Mouse (Mus musculus) intestine, embryonic 16.5 days (tissue): ENCODE measurements around the gene Ccdc62. TPM values are rescaled to one million over a fixed set of nuclear protein-coding genes. Genes with fewer than 3 reads are reported as not detected.

Experiments
- ATAC-seq: fragments of 200-750 bp; cut with Nextera tagmentation; 2 replicates; pipeline ENCODE4 v1.8.0; 2017; ENCODE audit warnings: moderate TSS enrichment, moderate library complexity
- H3K27ac ChIP-seq: fragments of 300-500 bp; sonication (generic); 2 replicates; pipeline ENCODE4 v1.5.1; 2014; ENCODE audit warnings: mild to moderate bottlenecking, low read length
- H3K27me3 ChIP-seq: fragments of 300-500 bp; sonication (generic); replicated peaks from 2 replicates; pipeline ENCODE4 v1.6.1; 2014; ENCODE audit warnings: low read length, control low read depth, mixed read lengths; ENCODE audit not compliant: control insufficient read depth, insufficient read depth
- H3K36me3 ChIP-seq: fragments of 300-500 bp; sonication (generic); 2 replicates; pipeline ENCODE4 v1.6.1; 2014; ENCODE audit warnings: low read length, control low read depth; ENCODE audit not compliant: control insufficient read depth, insufficient read depth
- H3K4me1 ChIP-seq: fragments of 300-500 bp; sonication (generic); 2 replicates; pipeline ENCODE4 v1.6.1; 2014; ENCODE audit warnings: low read length, control low read depth, mixed read lengths; ENCODE audit not compliant: control insufficient read depth, insufficient read depth
- H3K4me2 ChIP-seq: fragments of 300-500 bp; sonication (generic); 2 replicates; pipeline ENCODE4 v1.6.1; 2014; ENCODE audit warnings: low read depth, low read length, control low read depth
- H3K4me3 ChIP-seq: fragments of 300-500 bp; sonication (generic); 2 replicates; pipeline ENCODE4 v1.5.1; 2014; ENCODE audit warnings: mild to moderate bottlenecking, low read length
- H3K9ac ChIP-seq: fragments of 300-500 bp; sonication (generic); 2 replicates; pipeline ENCODE4 v1.6.1; 2014; ENCODE audit warnings: low read depth, low read length
- H3K9me3 ChIP-seq: fragments of 300-500 bp; sonication (generic); 2 replicates; pipeline ENCODE4 v1.6.1; 2016; ENCODE audit warnings: low read length, control low read depth; ENCODE audit not compliant: control insufficient read depth
- WGBS: fragments of 180-500 bp; shearing (Covaris S2); extraction: QIAGEN DNeasy Blood & Tissue Kit; methylation state at CpG from one replicate; pipeline ENCODE4 v1.1.7; 2014; 5-methylcytosine and 5-hydroxymethylcytosine counted together
- microRNA-seq: library from miRNA; unstranded; fragments of <30 nt; microRNA quantifications from one replicate; pipeline ENCODE4, GENCODE M21; 2016
- polyA plus RNA-seq: library from polyadenylated mRNA; unstranded; fragments of >200 nt; fragmentation: Nextera tagmentation; extraction: Ambion mirVana; gene quantifications from 2 replicates; pipeline ENCODE4 v1.2.1, GENCODE M21; 2015

The Ccdc62 gene
- polyA plus RNA-seq, 1 experiment from 2014 or later: 5.2 TPM

- Histone ChIP-seq H3K27me3 (no peaks in the 10 kb centered on the region), H3K4me3 (no peak overlapping the region), H3K4me1 (peaks cover 42% of the 10 kb centered on the region), H3K9ac (no peak overlapping the region), H3K27ac (no peak overlapping the region), H3K9me3 (no peaks in the 10 kb centered on the region), H3K36me3 (no peaks in the 10 kb centered on the region), H3K4me2 (no peak overlapping the region)
- 78% methylated on average over 9 of the region's 9 CpGs for WGBS
- no peak for ATAC-seq
Observed at GRCm38 (mm10) chr5:124017941-124018340, 87.5 kb downstream of the Ccdc62 start.

- Histone ChIP-seq H3K36me3 (no peaks in the 10 kb centered on the region), H3K27ac (no peak overlapping the region), H3K9me3 (no peaks in the 10 kb centered on the region), H3K4me2 (no peak overlapping the region), H3K27me3 (no peaks in the 10 kb centered on the region), H3K4me1 (peaks cover 36% of the 10 kb centered on the region), H3K4me3 (no peak overlapping the region), H3K9ac (no peak overlapping the region)
- no peak for ATAC-seq
- WGBS: 83% methylated on average over 9 of the region's 9 CpGs
Observed at GRCm38 (mm10) chr5:124018651-124019050, 88.2 kb downstream of the Ccdc62 start.

Small RNA genes within 50 kb of the gene (microRNA-seq; reads per million reads assigned to microRNA genes)
- gene Mir7032: 1.1 reads per million

Other genes starting within 250 kb of the Ccdc62 start
- gene Clip1, start 246.1 kb upstream of the Ccdc62 start, polyA plus RNA-seq: 20.6 and 23.7 TPM in 2 replicates
- 50.9 and 54.8 TPM in 2 replicates for gene Zcchc8, start 209.6 kb upstream of the Ccdc62 start, polyA plus RNA-seq
- gene Rsrc2, start 181.3 kb upstream of the Ccdc62 start, polyA plus RNA-seq: 73.3 and 78.0 TPM in 2 replicates
- gene Kntc1, start 181.0 kb upstream of the Ccdc62 start, polyA plus RNA-seq: 14.6 and 15.1 TPM in 2 replicates
- 0.11 TPM in 1 of 2 replicates, not detected in the other for gene Hcar2, start 65.2 kb upstream of the Ccdc62 start, polyA plus RNA-seq
- 3.2 and 3.4 TPM in 2 replicates for gene Hcar1, start 50.7 kb upstream of the Ccdc62 start, polyA plus RNA-seq
- 96.2 and 115 TPM in 2 replicates for gene Denr, start 23.5 kb upstream of the Ccdc62 start, polyA plus RNA-seq
- 1.2 and 2.8 TPM in 2 replicates for gene Gm43518, start 3.3 kb upstream of the Ccdc62 start, polyA plus RNA-seq
- gene Hip1r, start 42.9 kb downstream of the Ccdc62 start, polyA plus RNA-seq: 33.8 and 34.8 TPM in 2 replicates
- gene Vps37b, start 101.6 kb downstream of the Ccdc62 start, polyA plus RNA-seq: 25.7 and 27.1 TPM in 2 replicates
- gene Abcb9, start 165.1 kb downstream of the Ccdc62 start, polyA plus RNA-seq: 2.5 and 3.2 TPM in 2 replicates
- 30.5 and 33.6 TPM in 2 replicates for gene Ogfod2, start 181.6 kb downstream of the Ccdc62 start, polyA plus RNA-seq
- 78.1 and 84.8 TPM in 2 replicates for gene Arl6ip4, start 185.4 kb downstream of the Ccdc62 start, polyA plus RNA-seq